Mouse (Mus musculus): ENCODE data around the gene Spaca3. TPM values are rescaled to one million over a fixed set of nuclear protein-coding genes. Genes with fewer than 3 reads are reported as not detected.

Gene Spaca3
- polyA plus RNA-seq, 1 experiment from 2014 or later: not detected

DNA sequence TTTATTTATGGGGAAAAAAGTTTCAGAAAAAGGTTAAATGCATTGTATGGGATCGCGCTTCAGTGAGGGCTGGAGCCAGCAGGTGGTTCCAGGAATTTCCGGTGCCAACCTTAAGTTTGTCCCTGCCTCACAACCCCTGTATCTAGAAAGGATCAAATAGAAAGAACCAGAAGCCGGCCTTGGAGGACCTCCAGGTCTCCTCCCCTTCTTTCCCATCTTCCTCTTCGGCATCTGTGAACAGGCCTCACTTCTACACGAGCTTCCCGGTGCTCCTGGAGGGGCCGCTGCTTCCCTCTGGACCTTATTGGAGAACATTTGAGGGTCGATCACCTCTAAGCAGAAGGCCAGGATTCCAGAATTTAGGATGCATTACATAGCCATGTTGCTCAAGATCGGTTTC lies 45.3 kb downstream of the Spaca3 start:
- no peaks in the 10 kb centered on the region for H3K9me3 ChIP-seq (replicated peaks)
- H3K27ac ChIP-seq: no peak overlapping the region
- H3K4me2 ChIP-seq: no peak overlapping the region
- peaks cover 13% of the 10 kb centered on the region for H3K4me1 ChIP-seq
- H3K27me3 ChIP-seq: no peaks in the 10 kb centered on the region
- 80% methylated on average over 10 of the region's 10 CpGs for WGBS
- ATAC-seq (replicated peaks; ENCODE audit: low FRiP score): no peak
- H3K9ac ChIP-seq: no peak overlapping the region
- no peak overlapping the region for H3K4me3 ChIP-seq (replicated peaks)
- no peaks in the 10 kb centered on the region for H3K36me3 ChIP-seq

DNA sequence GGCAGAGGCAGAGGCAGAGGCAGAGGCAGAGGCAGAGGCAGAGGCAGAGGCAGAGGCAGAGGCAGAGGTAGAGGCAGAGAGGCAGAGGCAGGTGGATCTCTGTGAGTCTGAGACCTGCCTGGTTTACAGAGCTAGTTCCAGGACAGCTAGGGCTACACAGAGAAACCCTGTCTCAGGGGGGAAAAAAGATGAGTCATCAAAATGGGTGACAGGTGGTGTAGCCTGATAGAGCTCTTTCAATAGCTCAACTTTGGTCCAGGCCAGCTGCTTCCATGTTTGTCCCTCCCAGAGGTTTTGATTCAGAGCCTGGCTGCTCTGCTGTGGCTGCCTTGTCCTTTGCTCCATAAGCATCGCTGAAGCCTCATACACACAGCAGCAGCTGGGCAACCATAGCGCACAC lies 46.4 kb downstream of the Spaca3 start:
- no peak overlapping the region for H3K9ac ChIP-seq
- H3K4me2 ChIP-seq: no peak overlapping the region
- peaks cover 23% of the 10 kb centered on the region for H3K4me1 ChIP-seq
- no peak overlapping the region for H3K4me3 ChIP-seq (replicated peaks)
- 82% methylated on average over 2 of the region's 2 CpGs for WGBS
- no peaks in the 10 kb centered on the region for H3K36me3 ChIP-seq
- ATAC-seq (replicated peaks; ENCODE audit: low FRiP score): no peak
- no peaks in the 10 kb centered on the region for H3K27me3 ChIP-seq
- H3K9me3 ChIP-seq (replicated peaks): no peaks in the 10 kb centered on the region
- no peak overlapping the region for H3K27ac ChIP-seq

DNA sequence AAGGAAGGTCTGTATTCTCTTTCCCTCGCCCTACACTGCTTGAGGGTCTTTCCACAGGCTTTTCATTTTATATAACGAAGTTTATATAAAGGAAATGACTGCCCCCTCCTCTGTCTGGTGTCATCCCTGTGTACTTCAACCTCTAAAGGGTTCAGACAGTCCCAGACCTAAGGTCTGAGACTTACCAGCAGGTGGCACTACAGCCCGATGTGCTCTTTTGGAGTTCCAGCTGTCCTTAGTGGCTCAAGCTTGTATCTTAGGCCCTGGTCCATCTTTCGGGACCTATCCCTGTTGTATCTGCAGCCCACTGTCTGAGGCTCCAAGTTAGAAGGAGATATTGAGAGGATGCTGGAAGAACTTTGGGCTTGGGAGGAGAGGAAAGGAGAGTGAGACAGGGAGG lies 48.3 kb downstream of the Spaca3 start:
- 44% methylated on average over 4 of the region's 4 CpGs for WGBS
- H3K27me3 ChIP-seq: no peaks in the 10 kb centered on the region
- no peak for ATAC-seq (replicated peaks; ENCODE audit: low FRiP score)

DNA sequence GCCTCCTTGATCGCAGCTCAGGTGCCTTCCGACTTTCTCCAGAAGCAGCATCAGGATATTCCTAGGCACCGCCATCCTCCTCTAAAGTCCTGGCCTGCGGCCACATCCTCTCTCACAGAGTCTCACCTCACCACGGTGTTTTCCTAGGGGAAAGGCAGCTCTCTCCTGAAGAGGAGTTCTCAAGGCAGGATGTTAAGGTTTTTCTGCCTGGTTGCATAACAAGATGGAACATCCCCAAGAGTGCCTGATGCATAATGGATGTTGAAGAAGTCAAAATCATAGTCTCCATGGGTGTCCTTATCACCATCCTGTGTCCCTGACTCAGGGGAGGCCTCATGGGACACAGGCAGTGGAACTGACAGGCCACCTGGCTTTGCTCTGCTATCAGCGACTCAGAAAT lies 49.7 kb downstream of the Spaca3 start:
- Histone ChIP-seq H3K36me3 (no peaks in the 10 kb centered on the region), H3K4me1 (peaks cover 26% of the 10 kb centered on the region), H3K27me3 (no peaks in the 10 kb centered on the region), H3K9me3 (replicated peaks) (no peaks in the 10 kb centered on the region), H3K4me3 (replicated peaks) (no peak overlapping the region), H3K9ac (no peak overlapping the region), H3K4me2 (no peak overlapping the region), H3K27ac (no peak overlapping the region)
- no peak for ATAC-seq (replicated peaks; ENCODE audit: low FRiP score)
- 85% methylated on average over 6 of the region's 6 CpGs for whole genome bisulfite sequencing

More for the DNA sequence above, 48.3 kb downstream of the Spaca3 start:
- Histone ChIP-seq H3K4me2 (no peak overlapping the region), H3K27ac (no peak overlapping the region), H3K4me3 (replicated peaks) (no peak overlapping the region), H3K9ac (no peak overlapping the region), H3K4me1 (peaks cover 28% of the 10 kb centered on the region), H3K36me3 (no peaks in the 10 kb centered on the region), H3K9me3 (replicated peaks) (no peaks in the 10 kb centered on the region)

DNA sequence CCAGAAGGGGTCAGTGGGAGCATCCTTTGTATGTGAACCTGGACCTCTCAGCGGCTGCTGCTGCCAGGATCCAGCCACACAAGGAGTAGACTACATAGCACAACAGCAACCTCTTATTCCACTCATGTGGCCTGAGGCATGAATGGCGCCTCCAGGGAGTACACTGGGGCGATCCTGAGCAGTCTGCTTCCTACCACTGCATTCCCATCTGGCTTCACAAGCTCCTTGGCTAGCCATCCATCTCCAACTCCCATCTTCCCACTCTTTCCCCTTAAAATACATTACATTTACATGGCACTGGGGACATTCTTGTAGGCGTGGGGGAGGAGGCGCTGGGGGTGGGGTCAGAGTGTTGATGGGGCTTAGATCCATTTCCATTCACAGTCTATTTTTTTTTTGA lies 54.6 kb downstream of the Spaca3 start:
- Histone ChIP-seq H3K4me3 (replicated peaks) (no peak overlapping the region), H3K9ac (no peak overlapping the region), H3K27ac (no peak overlapping the region), H3K9me3 (replicated peaks) (no peaks in the 10 kb centered on the region), H3K36me3 (no peaks in the 10 kb centered on the region), H3K27me3 (no peaks in the 10 kb centered on the region), H3K4me1 (peaks cover 20% of the 10 kb centered on the region), H3K4me2 (no peak overlapping the region)
- 78% methylated on average over 5 of the region's 5 CpGs for WGBS
- no peak for ATAC-seq (replicated peaks; ENCODE audit: low FRiP score)

DNA sequence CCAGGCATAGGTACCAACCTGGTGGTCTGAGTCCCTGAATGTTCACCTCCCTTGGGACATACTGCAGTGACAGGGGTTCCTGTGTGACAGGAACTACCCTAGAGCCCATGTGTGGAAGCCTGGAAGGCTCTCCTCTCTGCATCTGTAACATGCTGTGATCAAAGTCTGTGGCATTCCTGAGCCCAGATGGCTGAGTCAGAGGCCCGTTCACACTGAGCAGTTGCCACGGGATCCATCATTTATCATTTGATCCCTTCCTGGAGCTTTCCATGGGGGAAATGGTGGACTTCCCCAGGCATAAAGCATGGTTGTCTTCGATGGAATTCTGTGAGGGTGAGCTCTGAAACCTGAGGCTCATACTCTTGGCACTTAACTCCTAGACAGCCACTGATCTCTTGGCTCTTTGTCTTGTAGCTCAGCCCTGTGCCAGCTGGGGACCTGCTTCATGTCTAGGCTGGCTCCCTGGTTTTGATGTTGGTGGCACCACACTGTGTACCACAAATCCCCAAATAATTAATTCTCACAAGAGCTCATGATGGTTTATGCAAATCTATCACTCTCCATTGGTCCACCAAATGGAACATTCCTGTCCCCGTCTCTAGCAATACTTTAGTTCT lies 55.4 kb downstream of the Spaca3 start:
- H3K27ac ChIP-seq: no peak overlapping the region
- H3K9ac ChIP-seq: no peak overlapping the region
- no peak overlapping the region for H3K4me3 ChIP-seq (replicated peaks)
- H3K27me3 ChIP-seq: no peaks in the 10 kb centered on the region
- no peaks in the 10 kb centered on the region for H3K36me3 ChIP-seq
- H3K4me2 ChIP-seq: no peak overlapping the region
- no peaks in the 10 kb centered on the region for H3K9me3 ChIP-seq (replicated peaks)
- H3K4me1 ChIP-seq: peaks cover 18% of the 10 kb centered on the region
- whole genome bisulfite sequencing: 33% methylated on average over 4 of the region's 4 CpGs
- ATAC-seq (replicated peaks; ENCODE audit: low FRiP score): no peak

Other genes starting within 250 kb of the Spaca3 start
- 14.4 and 15.8 TPM in 2 replicates for gene Myo1d, start 78.3 kb upstream of the Spaca3 start, polyA plus RNA-seq (2015; fragmentation: Nextera tagmentation; extraction: Ambion mirVana)
- gene Tmem98, start 48.2 kb upstream of the Spaca3 start, polyA plus RNA-seq (2015; fragmentation: Nextera tagmentation; extraction: Ambion mirVana): 110 and 113 TPM in 2 replicates

Measured in kidney, embryonic 15.5 days (tissue).